Mouse (Mus musculus) urinary bladder, adult 2 months (tissue): ENCODE measurements at regions not wholly inside any gene's neighbourhood (a gene's known extent, or its start where the extent isn't known, plus 50 kb on each side); places are given as distances from the start of the nearest gene placed in this dataset.
"Not testable (repeated sequence)": the region's sequence is repeated elsewhere in the genome, so short reads cannot be mapped to it uniquely, and the experiment has no call there.

ENCODE experiments used
- DNase-seq: peaks from one replicate; pipeline ENCODE4 v3.0.0; 2022; ENCODE audit warnings: low spot score

DNA sequence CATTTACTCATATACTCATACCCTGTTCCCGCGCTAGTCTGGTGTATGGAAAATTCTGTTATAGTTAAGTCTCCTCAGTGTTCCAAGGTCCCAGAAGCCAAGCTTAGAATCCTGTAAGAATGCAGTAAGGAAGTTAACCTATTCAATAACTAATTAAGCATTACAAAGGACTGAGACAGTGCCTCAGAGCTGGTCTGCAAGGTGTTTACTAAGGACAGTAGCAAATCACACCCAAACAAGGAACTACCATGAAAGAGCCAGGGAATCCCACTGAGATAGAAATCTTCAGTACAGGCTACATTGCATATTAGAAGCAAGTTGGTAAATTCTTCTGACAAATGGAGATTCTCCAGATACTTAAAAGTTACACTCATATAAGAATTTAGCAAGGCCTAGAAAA lies 516.7 kb upstream of the Gm10131 start:
- DNase-seq: not testable (repeated sequence)

DNA sequence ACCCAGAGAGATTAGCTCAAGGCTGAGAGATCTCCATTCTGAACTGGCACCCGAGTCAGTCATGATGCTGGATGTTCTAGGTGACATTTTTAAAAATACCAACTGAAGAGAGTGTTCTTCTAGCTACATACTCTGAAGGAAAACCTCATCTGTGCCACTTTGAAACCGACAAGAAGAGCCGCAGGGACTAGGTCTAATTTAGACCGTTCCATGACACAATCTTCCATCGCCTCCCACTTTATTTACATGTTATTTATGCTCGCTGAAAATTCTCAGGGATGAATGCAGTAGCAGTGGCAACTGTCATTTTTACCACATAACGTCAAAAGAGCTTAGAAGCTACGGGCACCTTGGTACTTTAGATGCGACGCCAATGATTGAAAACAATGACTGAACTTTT lies 514.1 kb upstream of the Gm10131 start:
- DNase-seq: no peak

DNA sequence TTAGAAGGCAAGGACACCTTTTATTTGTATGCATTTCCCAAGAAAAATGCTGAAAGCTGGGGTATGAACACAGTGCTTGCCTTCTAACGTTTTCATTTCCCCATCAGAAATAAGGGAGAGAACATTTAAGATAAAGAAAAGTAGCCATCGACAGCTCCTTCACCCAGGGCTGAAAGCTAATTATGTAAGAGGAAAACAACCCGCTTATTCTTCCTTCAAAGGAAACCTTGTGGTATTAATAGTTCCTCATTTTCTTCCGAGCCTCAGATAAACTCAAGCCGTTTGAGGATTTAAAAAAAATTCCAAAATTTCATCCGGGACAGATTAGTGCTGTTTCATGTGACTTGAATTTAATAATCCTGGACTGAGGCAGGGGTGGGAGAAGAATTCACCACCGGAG lies 512.2 kb upstream of the Gm10131 start:
- no peak for DNase-seq

DNA sequence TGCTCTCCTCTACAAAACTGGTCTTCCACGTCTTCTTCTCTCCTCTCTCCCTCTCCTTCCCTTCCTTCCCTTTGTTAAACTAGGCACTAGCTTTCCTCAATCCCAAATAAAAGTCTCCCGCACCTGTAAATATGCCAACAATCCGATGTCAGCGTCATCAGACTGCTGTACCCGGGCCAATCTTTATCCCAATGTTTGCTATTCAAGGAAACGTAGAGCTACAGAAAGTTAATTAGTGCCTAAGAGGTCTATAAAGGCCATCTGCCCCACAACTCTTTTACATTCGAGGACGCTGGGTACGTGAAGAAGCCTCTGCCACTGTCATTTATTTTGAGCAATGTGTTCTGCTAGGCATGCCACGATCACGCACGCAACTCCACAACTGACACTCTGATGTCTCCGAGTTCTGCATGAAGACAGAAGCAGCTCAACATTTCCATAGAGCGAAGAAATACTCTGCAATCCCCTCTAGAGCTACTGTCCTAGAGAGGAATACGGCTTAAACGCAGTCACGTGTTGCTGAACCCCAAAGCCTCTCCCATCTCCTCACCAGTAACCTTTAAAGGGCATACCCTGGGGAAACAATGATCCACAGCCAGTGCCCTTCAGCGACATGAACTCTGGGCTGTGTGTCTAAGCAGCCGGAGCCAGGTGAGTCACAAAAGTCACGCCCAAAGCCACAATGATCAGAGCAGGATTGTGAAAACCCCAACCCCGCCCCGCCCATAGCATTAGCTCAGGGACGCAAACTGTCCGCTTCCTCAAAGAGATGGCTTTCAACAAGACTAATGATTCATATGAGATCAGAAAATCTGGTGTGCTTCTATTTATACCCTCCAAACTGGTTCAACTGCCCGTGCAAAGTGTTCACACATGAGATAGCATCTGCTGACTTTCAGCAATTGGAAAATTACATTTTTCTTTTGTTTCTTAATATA lies 510.9 kb upstream of the Gm10131 start:
- DNase-seq: peak; percentile 25

DNA sequence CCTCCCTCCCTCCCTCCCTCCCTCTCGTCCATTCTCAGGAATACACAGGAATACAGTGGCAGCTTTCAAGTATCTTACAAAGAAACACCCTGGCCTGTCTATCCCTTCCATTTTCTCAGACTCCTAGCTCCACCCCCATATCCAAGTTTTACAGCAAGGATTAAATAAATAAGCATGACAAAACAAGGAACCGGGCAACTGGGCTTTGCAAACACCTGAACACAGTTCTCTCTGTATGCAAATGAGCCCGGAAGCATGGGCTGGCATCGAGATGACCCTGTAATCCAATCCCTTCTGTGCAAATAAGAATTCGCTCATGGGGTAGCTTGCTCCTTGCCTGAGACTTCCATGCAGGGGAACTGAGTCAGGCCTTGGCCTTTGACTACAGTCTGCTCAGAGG lies 506.5 kb upstream of the Gm10131 start:
- DNase-seq: no peak

GRCm38 (mm10) chr8:34614987-34615386 lies 503.4 kb upstream of the Gm10131 start:
- no peak for DNase-seq

DNA sequence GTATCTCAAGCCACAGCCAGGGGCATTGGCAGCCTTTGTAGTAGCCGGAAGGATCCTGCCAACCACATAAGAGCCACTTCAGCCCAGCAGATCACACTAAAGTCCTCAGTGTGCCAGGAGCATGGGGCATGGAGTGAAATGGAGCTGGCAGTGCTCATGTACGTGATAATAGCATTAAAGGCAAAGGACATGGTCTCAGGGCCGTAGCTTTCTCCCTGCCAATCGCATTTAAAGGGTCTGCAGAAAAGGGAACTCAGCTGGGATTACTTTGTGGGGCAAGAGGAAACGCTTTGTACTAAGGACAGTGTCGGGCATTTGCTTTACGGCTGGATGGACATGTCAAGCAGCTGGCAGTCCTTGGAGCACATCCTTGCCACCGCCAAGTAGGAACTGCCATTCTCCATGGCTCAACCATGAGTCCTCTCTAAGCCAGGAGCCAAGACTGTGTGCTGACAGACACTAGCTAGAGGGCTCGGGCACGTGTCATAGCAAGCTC lies 502.5 kb upstream of the Gm10131 start:
- DNase-seq: no peak

DNA sequence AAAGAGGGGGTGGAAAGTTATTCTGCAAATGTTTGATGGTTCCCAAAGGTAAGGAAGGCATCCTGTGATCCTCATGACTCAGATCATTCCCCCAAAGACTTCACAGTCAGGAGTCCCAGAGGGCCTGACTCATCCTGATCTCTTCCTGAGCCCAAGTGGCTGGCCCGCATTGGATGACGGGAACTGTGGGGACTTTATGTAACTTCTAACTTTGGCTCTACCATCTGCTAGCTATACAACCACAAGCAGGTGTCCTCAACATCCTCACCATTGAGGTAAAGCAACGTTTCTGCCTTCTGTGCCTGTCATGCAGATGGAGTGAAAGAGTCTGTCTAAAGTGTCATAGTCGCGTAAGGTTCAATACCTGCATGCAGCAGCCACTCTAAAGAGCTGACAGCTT lies 501.6 kb upstream of the Gm10131 start:
- DNase-seq: no peak

- no peak for DNase-seq
Observed at GRCm38 (mm10) chr8:34612396-34612795, 500.9 kb upstream of the Gm10131 start.

DNA sequence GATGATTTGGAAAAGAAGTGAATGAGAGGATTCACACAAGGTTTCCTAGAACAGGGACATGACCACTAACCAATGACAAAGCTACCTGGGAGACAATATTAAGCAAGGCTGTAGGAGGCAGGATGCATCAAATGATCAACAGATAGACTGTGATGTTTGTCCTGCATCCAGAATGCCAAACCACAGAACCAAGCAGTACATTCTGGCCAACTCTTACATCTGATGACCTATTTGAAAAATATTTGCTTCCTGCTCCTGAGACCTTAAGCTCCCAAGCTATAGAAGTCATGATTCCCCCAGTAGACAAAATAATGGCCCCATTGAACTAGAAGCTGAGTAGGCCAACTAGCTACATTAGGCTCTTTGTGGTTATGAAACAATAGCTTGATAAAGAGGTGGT lies 498.6 kb upstream of the Gm10131 start:
- no peak for DNase-seq

DNA sequence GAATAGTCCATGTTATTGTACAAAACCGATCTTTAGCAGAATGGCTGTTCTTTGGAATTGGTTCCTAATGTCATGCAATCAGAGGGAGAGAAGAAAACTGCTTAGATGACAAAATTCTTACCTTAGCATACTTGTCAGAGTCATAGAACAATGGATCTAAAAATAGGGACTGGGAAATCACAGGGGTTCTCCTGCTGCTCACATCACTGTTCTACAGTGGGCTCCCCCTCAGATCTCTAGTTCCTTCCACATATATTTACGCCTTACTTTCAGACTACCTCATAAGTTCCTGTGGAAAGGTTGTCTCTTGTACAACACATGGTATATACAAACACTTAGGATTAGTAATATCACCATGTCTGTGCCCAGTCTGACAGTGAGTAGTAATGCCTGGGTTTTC lies 495.9 kb upstream of the Gm10131 start:
- no peak for DNase-seq

- no peak for DNase-seq
Observed at GRCm38 (mm10) chr8:34605031-34605430, 493.5 kb upstream of the Gm10131 start.

GRCm38 (mm10) chr8:34604581-34604980 lies 493.0 kb upstream of the Gm10131 start:
- no peak for DNase-seq

DNA sequence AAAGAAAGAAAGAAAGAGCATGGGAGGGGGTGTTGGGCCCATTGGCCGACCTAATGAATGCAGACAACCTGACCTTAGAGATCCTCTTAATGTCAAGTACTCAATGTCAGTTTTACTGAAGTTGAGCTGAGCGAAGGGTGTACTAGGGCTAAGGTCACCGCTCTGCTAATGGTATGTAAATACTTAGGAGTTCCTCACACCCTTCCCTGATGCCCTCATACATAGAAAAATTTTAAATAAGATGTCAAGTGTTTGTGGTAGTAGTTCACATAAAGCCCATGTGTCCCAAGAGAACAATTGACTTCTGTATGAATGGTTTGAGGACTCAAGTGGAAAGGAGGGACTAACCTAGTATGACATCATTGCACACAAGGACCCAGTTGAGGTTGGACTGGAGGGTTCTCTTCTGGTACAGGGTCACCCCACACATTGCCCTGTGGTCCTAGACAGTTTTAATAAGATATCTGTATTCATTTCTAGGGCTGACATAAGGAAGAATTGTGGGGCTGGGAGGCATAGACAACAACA lies 490.0 kb upstream of the Gm10131 start:
- DNase-seq: no peak

DNA sequence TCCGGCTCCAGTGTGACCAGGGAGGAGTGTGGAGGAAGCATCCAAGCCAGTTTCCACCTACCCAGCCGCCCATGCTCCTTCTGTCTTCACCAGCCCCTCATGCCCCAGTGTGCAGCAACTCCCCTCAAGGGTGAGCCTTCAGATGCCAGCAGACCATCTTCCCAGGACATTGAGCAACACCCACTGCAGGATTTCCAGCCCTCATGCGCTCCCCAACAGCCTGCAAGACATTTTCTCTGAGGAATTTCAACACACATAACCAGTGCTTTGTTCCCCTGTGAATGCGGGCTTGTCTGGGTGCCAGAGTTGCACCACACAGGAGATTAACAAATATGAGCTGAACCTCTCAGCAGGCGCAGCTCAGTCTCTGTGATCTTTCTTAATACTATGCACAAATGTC lies 489.3 kb upstream of the Gm10131 start:
- DNase-seq: no peak

DNA sequence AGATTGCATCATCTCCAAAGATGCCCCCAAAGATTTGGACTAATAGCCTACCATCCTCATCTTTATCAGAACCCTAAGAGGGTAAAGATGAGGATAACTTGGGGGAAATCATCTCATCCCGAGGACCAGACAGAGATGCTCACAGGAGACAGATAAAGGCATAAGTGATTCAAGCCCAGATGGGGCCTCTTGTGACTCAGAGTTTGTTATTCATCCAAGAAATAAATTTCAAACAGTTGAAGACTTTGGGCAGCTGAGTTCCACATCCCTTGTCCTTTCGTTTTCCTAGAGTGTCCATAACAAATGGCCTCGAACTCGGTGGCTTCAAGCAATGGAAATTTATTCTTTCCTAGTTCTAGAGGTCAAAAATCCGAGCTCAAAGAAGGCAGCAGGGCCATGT lies 485.1 kb upstream of the Gm10131 start:
- DNase-seq: no peak

DNA sequence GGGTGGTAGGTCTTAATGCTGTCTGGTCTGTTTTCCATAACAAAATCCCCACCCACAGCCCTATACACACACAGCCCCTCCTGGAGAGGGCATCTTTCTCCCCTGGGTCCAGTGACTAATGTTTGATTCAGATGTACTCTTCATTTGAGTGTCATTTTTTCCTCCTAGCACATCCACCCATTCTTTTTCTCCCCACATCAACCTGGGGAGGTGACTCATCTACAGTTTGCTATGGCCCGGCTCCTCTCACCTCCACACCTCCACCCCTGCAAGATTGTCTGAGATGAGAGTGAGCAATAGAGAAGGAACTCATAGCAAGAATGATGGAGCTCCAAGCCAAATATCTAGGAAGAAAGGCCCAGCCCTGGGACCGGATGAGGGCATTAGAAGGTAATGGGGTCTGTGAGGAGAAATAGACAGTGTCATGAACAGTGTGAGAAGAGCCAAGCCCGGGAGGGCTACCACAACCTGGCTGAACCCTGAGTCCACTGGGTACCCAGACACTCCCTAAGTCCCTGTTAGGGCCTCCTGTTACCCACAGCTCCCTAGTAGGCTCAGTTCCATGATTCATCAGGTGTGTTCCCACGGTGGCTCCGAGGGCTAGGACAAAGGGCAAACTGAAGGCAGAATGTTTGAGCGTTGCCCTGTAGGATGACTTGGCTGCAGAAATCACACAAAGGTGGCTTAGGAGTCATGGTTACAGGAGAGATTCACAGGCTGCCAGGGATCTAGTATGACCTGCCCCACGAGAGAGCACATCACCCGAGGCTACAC lies 479.6 kb upstream of the Gm10131 start:
- no peak for DNase-seq

GRCm38 (mm10) chr8:34578043-34578442 lies 466.5 kb upstream of the Gm10131 start:
- no peak for DNase-seq

GRCm38 (mm10) chr8:34574009-34574408 lies 462.5 kb upstream of the Gm10131 start:
- no peak for DNase-seq

DNA sequence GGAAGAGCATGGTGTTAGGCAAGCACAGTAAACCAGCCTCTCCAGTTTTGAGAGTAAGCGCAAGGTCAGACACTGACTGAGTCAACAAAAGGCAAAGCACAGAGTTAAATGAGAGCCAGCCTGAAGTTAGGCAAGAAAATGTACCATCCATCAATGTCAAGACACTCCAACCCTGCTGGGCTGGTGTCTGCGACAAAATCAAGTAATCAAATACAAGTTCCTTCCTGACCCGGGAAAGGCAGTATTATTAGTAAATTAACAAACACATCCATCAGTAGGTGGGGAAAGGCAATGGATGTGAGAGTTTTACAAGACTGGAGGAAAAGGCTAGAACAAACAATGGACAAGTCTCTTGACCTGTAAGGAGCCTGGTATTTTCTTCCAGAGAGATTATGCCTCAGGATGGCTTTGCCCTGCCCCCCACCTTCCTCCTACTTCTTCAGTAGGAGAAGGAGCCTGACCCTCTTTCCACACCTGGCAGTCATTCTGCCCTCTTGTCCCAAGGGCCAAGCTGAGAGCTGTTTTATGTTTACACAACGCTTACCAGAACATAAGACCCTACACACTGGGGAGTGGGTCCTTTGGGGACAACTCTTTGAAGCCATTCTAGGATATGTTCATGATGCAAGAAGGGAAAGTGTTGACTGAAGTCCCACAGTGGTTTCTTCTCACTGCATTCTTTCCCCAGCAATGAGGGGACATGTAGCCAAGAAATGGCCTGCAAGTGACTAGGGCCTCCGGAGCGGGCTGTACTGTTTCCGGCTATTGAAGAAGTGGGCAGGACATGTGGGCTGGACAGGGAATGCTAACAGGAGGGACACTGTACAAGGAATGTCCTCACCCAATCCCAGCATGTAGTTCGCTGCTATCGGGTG lies 461.7 kb upstream of the Gm10131 start:
- no peak for DNase-seq

- no peak for DNase-seq
Observed at GRCm38 (mm10) chr8:34571736-34572135, 460.2 kb upstream of the Gm10131 start.

- DNase-seq: no peak
Observed at GRCm38 (mm10) chr8:34562278-34562677, 450.7 kb upstream of the Gm10131 start.
